Mouse (Mus musculus) adrenal gland, adult 2 months (tissue): Measurements from ENCODE around the gene Itch. TPM values are rescaled to one million over a fixed set of nuclear protein-coding genes. Genes with fewer than 3 reads are reported as not detected.
"Not testable (repeated sequence)": the region's sequence is repeated elsewhere in the genome, so short reads cannot be mapped to it uniquely, and the experiment has no call there.

Experiments
- DNase-seq: peaks from one replicate; pipeline ENCODE4 v3.0.0; 2021
- long read RNA-seq: library from polyadenylated mRNA; stranded (forward); transcript quantifications from one replicate; pipeline ENCODE4 v2.0.0, GENCODE M21; 2021
- polyA plus RNA-seq: library from polyadenylated mRNA; depleted of rRNA; stranded (reverse); fragments of >200 nt; gene quantifications from 2 replicates; pipeline ENCODE4 v1.2.3, GENCODE M21; 2012; rRNA removed
- total RNA-seq, 2 experiments: library from RNA; stranded (reverse); gene quantifications; 2 replicates each; pipeline ENCODE4 v1.2.3; 2021

The Itch gene
- total RNA-seq (10 to 100 TPM; 47.0 to 48.2 TPM), polyA plus RNA-seq (2.2 and 3.6 TPM in 2 replicates)
- long read RNA-seq, full-length matches to known transcripts, result 6 of 6 reads
- long read RNA-seq, partial matches to known transcripts, result 0 of 6 reads
- long read RNA-seq, other reads (novel, unspliced or antisense), result 0 of 6 reads

DNA sequence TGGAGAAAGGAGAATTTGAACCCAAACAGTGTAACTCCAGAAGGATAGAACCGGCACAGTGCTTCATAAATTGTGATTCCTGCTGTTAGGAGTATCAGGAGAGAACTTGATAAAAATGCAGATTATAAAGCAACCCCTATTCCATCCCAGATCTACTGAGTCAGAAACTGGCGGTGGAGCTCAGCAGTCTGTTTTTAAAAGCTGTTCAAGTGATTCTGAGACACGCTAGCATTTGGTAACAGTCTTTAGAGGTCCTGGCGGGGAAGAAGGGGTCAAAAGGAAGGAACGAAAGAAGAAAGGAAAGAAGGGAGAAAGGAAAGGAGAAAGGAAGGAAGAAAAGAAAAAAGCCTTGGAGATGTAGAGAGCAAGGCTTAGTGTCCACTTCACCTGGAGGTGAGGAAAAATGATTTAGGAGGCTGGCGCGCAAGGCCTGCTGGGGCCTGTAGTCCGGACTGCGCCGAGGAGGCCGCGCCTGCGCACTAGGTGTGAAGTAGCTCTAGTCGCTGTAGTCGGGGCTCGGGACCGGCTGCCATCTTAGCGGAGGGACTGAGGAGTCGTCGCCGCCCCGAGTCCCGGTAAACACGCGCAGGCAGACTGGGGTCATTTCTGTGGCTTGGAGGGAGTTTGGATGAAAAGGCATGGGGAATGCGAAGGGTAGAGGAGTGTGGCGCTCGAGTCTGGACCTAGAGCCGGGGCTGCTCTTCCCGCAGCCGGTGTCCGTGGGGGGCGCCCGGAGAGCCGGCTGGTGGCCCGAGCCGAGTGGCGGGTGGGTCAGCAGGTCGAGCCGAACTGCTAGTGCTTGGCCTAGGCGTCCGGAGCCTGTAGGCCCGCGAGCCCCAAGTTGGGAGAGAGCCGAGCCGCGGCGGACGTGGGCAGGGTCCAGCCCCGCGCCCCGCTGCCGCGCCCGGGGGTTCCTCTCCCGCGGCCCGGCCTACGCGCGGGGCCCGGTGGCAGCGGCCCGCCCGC, at the start of gene Itch:
Gene Itch, plus strand, starts transcription at position 499 of the 966 bp plus-strand sequence.
- peak; percentile 95 for DNase-seq

- DNase-seq, result no peak
Observed at GRCm38 (mm10) chr2:155084546-155084945, 48.8 kb upstream of the Itch start.

DNA sequence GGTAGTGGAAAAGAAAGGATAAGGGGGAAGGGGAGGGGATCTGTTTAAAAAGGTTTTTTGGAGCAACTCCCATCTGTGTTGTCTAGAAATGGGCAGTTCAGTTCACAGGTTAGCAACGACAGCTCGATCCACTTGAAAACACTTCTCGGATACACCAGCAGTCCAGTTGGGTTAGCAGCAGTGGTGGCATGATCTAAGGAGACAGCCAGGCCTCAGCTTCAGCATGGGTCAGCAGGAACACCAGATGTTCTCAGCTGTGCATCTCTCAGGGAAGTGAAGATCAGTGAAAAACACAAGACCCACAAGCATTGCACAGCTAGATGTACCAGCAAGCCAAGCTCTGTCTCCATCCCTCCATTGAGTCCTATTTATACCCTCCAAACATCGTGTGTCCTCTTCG, 47.0 kb upstream of the Itch start:
- DNase-seq, result no peak

- no peak for DNase-seq
Observed at GRCm38 (mm10) chr2:155088264-155088663, 45.0 kb upstream of the Itch start.

GRCm38 (mm10) chr2:155090909-155091742, 42.2 kb upstream of the Itch start:
- peak; percentile 27 for DNase-seq

GRCm38 (mm10) chr2:155091743-155092075, 41.6 kb upstream of the Itch start:
- DNase-seq, result peak; percentile 19

DNA sequence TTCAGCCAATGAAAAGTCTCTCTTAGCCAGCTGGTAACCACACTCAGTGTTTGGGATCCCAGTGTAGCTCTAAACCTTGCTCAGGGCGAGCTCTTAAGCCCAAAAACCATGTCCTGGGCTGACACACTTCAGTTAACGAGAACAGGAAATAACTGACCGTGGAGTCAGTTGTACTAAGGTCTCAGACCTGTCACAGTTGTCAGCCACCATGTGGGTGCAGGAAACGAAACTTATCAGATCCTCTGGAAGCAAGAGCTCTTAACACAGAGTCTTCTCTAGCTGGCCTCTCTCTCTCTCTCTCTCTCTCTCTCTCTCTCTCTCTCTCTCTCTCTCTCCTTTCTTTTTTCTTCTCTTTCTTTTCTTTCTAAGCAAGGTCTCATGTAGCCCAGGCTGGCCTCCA, 39.9 kb upstream of the Itch start:
- DNase-seq, result no peak

- DNase-seq, result peak; percentile 43
Observed at GRCm38 (mm10) chr2:155098720-155099380, 34.5 kb upstream of the Itch start.

GRCm38 (mm10) chr2:155099421-155099820, 33.9 kb upstream of the Itch start:
- peak; percentile 55 for DNase-seq

DNA sequence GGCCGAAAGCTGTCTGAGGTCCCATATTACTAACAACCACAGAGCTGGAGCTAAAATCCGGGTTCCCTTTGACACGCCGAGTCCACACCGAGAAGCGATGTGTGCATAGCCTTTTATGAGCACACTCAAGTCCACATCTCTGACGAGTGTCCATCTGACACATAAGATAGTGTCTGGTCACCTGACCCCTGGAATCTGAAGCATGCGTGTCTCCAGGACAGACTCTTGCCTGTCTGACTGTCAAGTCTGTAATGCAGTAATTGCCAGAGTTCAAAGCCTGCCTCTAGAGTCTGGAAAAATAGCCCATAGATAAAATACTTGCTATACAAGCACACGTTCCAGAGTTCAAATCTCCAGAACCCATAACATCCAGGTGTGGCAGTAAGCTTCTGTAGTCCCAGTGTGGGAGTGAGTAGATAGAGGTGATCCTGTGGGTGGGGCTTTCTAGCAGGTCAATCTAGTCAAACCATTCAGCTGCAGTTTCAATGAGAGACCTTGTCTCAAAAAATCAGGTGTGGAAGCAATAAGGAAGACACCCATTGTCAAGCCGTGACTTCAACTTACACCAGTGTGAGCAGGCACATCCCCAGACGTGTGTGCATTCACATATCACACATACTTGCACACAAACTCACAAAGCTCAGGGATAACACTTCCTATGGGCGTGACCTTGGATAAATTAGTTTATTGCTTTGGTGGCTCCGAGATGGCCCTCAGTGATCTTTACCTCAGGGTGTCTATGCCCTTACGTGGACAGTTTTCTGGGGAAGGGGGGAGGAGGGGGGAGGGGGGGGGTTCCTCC, 33.1 kb upstream of the Itch start:
- DNase-seq, result no peak

DNA sequence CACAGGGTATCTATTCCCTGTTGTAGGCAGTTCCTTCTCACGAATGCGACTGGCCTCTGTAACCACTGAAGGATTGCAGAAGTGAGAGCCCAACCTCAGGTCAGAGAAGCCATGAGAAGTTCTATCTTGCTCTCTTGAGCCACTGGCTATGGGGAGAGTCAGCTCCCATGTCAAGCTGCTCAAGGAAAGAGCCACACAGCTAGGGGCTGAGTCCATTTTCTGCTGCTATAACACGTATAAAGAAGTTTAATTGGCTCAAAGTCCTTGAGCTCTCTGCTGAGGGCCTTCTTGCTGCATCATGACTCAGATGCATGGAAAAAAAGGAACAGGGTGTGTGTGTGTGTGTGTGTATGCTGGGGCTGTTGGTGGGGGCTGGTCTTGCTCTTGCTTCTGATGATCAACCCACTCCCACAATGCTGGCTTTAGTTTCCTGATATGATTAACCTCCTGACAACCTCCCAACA, 32.5 kb upstream of the Itch start:
- peak; percentile 26 for DNase-seq

DNA sequence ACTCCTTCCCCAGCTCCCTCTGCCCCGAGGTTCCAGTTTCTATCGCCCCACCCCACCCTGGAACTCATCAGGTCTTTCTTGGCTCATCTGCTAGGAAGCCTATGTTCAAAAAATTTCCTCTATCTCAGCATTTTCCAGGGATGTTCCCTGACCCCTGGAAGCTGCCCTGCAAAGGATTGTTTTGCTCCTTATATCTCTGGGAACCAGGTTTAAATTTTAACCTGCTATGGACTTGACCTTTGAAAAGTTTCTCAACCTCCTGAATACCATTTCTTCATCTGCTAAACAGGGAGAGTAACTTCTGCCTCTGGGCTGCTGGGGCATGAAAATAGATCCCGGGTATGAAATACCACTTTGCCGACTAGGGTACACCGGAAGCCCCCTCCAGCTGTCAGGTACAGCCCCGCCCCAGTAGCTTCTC, 31.5 kb upstream of the Itch start:
- no peak for DNase-seq

DNA sequence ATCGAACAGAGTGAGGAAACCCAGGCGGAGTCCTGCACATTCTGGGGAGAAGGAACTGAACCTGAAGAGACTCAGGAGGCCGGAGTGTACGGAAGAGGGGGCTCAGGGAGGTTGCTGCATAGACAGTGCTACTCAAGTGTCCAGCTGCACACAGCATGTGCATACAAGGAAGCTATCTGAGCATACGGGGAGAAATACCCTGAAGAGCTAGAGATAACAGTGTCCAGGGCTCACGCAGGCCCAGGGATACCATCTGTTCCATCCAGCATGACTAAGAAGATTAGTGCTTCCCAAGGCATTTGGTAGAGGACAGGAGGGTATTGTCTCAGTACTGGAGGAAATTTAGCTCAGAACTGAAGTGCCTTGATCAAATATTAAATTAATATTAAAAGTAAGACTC, 29.7 kb upstream of the Itch start:
- DNase-seq, result no peak

DNA sequence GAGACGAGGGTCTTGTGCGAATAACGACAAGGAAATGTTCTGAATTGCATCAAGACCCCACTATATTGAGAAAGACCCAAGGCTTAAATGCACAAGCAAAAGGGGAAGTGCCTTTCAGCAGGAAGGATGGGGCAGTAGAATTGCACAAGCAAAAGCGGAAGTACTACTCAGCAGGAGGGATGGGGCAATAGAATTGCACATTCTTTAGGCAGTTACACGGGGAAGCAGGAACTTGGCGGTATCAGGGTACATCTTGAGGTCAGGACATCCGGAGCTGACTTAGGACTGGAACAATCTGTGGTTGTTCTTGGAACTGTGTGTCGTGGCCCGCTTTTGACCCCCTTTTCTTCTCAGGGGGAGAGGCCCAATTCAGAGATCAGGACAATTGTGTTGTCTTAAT, 26.0 kb upstream of the Itch start:
- DNase-seq, result not testable (repeated sequence)

GRCm38 (mm10) chr2:155115216-155115830, 18.0 kb upstream of the Itch start:
- DNase-seq, result no peak

GRCm38 (mm10) chr2:155133977-155134860, 910 bp downstream of the Itch start:
- no peak for DNase-seq

DNA sequence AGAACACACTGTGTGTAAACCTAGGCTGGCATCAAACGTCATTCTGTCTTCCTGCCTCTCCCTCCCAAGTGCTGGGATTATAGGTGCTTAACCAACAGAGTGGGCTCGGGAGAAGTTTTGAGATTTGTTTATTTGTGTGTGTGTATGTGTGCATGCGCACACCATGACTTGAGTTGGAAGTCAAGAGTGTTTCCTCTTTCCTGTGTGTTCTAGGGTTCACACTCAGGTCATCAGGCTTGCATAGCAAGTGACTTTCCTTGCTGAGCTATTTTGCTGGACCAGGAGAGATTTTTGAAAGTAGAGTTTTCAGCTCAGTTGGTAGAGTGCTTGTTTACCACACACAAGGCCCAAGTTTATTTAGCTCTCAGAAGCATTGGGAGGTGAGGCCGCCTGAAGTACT, 1.8 kb downstream of the Itch start:
- no peak for DNase-seq

DNA sequence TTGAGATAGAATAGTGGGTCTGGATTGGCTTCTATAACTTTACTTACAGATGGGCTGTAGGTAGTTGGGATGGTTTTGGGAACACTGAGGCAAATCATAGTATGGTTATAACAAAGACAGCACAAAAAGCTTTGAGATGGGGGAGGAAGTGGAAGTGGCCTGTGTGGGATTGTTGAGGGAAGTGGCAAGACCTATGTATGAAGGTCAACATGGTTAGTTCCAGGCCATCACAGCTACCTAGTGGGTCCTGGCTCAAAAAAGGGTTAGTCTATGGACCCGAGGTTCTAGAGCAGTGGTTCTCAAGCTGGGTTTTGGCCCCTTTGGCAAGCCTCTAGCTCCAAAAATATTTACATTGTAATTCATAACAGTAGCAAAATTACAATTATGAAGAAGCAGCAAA, 2.2 kb downstream of the Itch start:
- no peak for DNase-seq

DNA sequence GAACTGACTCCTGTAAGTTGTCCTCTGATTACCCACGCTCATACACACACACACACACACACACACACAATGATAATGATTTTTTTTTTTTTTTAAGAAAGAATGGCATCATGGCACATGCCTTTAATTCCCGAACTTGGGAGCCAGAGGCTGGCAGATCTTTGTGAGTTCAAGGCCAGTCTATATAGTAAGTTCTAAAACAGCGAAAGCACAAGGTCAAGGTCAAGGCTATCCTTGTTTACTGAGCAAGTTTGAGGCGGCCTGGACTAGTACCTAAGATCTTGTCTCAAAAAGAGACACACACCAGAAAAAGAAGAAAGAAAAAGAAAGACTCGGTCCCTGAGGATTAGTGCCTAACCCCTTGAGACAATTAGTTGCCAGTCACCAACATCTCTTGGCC, 7.7 kb downstream of the Itch start:
- DNase-seq, result no peak
